Comparison of ENCODE assay signal across 8 mouse cellular contexts in genomic region chr11:43344767-43345561, GRCm38 (mm10).
DNase-seq lines count a peak whose midpoint lies in the region; ATAC-seq and TF ChIP-seq lines count a peak whose summit lies in the region.
"Had no signal": no experiment of that assay in that cellular context is flagged by ENCODE, and none has a peak within 500 bp of the region (broad histone marks: within the 10 kb centered on the region; RNA-seq: fewer than 3 reads in every experiment).

No protein-coding gene starts in this region.

- H3K27me3 ChIP-seq in liver, embryonic 12.5 days (replicated peaks) = no peaks in the 10 kb centered on the region
- no peaks in the 10 kb centered on the region for H3K27me3 ChIP-seq in liver, embryonic 11.5 days (replicated peaks; ENCODE audit: control insufficient read depth, insufficient read depth, low read length)
- H3K27me3 ChIP-seq in hindbrain, postnatal 0 days (ENCODE audit: insufficient read depth, low read length) = no peaks in the 10 kb centered on the region
- no peaks in the 10 kb centered on the region for H3K27me3 ChIP-seq in midbrain, postnatal 0 days (ENCODE audit: insufficient read depth, low read length)
- no peaks in the 10 kb centered on the region for H3K27me3 ChIP-seq in kidney, embryonic 14.5 days (ENCODE audit: control insufficient read depth, insufficient read depth, low read length)

- WGBS in liver, embryonic 12.5 days (ENCODE audit: insufficient replicate concordance) = 32% methylated on average over 14 of the region's 14 CpGs
- WGBS in liver, embryonic 11.5 days = 39% methylated on average over 14 of the region's 14 CpGs
- 30% methylated on average over 14 of the region's 14 CpGs for WGBS in hindbrain, postnatal 0 days
- WGBS in midbrain, postnatal 0 days = 23% methylated on average over 14 of the region's 14 CpGs
- WGBS in kidney, embryonic 14.5 days = 58% methylated on average over 14 of the region's 14 CpGs

- H3K4me2 ChIP-seq in liver, embryonic 12.5 days = peak overlapping the region; percentile 19; the same call in 1 of the 2 replicates
- no peak overlapping the region for H3K4me2 ChIP-seq in liver, embryonic 11.5 days
- H3K4me2 ChIP-seq in hindbrain, postnatal 0 days (ENCODE audit: low read depth, low read length) = peak overlapping the region; percentile 13; the same call in 1 of the 2 replicates
- no peak overlapping the region for H3K4me2 ChIP-seq in midbrain, postnatal 0 days (ENCODE audit: low read depth, low read length, poor library complexity, severe bottlenecking)
- H3K4me2 ChIP-seq in kidney, embryonic 14.5 days (replicated peaks; ENCODE audit: low read depth, low read length) = no peak overlapping the region

- H3K9me3 ChIP-seq in liver, embryonic 12.5 days (replicated peaks) = no peaks in the 10 kb centered on the region
- no peaks in the 10 kb centered on the region for H3K9me3 ChIP-seq in liver, embryonic 11.5 days (ENCODE audit: control insufficient read depth, low read length)
- no peaks in the 10 kb centered on the region for H3K9me3 ChIP-seq in hindbrain, postnatal 0 days (ENCODE audit: low read length)
- no peaks in the 10 kb centered on the region for H3K9me3 ChIP-seq in midbrain, postnatal 0 days (ENCODE audit: low read length)
- H3K9me3 ChIP-seq in kidney, embryonic 14.5 days (ENCODE audit: control insufficient read depth, low read length) = no peaks in the 10 kb centered on the region

- no peaks in the 10 kb centered on the region for H3K4me1 ChIP-seq in liver, embryonic 12.5 days
- no peaks in the 10 kb centered on the region for H3K4me1 ChIP-seq in liver, embryonic 11.5 days (replicated peaks; ENCODE audit: control insufficient read depth, insufficient read depth, low read length)
- peaks cover 8% of the 10 kb centered on the region for H3K4me1 ChIP-seq in hindbrain, postnatal 0 days (ENCODE audit: insufficient read depth, low read length)
- peaks cover 5% of the 10 kb centered on the region; the same call in 1 of the 2 replicates for H3K4me1 ChIP-seq in midbrain, postnatal 0 days (ENCODE audit: insufficient read depth, low read length)
- H3K4me1 ChIP-seq in kidney, embryonic 14.5 days (ENCODE audit: control insufficient read depth, insufficient read depth, low read length) = no peaks in the 10 kb centered on the region

- H3K36me3 ChIP-seq in liver, embryonic 12.5 days = no peaks in the 10 kb centered on the region
- H3K36me3 ChIP-seq in liver, embryonic 11.5 days (ENCODE audit: control insufficient read depth, insufficient read depth, low read length) = no peaks in the 10 kb centered on the region
- no peaks in the 10 kb centered on the region for H3K36me3 ChIP-seq in hindbrain, postnatal 0 days (ENCODE audit: insufficient read depth, low read length)
- H3K36me3 ChIP-seq in midbrain, postnatal 0 days (ENCODE audit: insufficient read depth, low read length) = no peaks in the 10 kb centered on the region
- no peaks in the 10 kb centered on the region for H3K36me3 ChIP-seq in kidney, embryonic 14.5 days (ENCODE audit: control insufficient read depth, insufficient read depth, low read length)

- TF ChIP-seq CTCF in hindbrain, postnatal 0 days (IDR thresholded peaks at IDR 0.05; ENCODE audit: low read depth) = no peak
- TF ChIP-seq CTCF in midbrain, postnatal 0 days (IDR thresholded peaks at IDR 0.05) = no peak

- ATAC-seq in liver, embryonic 12.5 days = no peak
- no peak; the same call in 1 of the 2 replicates for ATAC-seq in liver, embryonic 11.5 days (replicated peaks; ENCODE audit: low FRiP score)
- peak; percentile 78 for ATAC-seq in granulocyte monocyte progenitor cell, adult 5-6 weeks (replicated peaks; ENCODE audit: poor library complexity, severe bottlenecking)
- ATAC-seq in hindbrain, postnatal 0 days = peak; percentile 62
- peak; percentile 65 for ATAC-seq in midbrain, postnatal 0 days (ENCODE audit: low FRiP score)
- ATAC-seq in erythroblast, adult 5-6 weeks (replicated peaks; ENCODE audit: low FRiP score, poor library complexity, severe bottlenecking) = no peak
- no peak for ATAC-seq in kidney, embryonic 14.5 days (ENCODE audit: low FRiP score, low TSS enrichment)
- ATAC-seq: Patski had no signal

- no peak overlapping the region for H3K4me3 ChIP-seq in liver, embryonic 12.5 days
- H3K4me3 ChIP-seq in liver, embryonic 11.5 days (ENCODE audit: low read depth, low read length) = no peak overlapping the region
- H3K4me3 ChIP-seq in hindbrain, postnatal 0 days (ENCODE audit: low read length) = no peak overlapping the region
- no peak overlapping the region for H3K4me3 ChIP-seq in midbrain, postnatal 0 days (ENCODE audit: low read depth, low read length)
- no peak overlapping the region for H3K4me3 ChIP-seq in kidney, embryonic 14.5 days (ENCODE audit: low read length)

- no peak for DNase-seq in liver, embryonic 11.5 days (ENCODE audit: low spot score)
- peak; percentile 34 for DNase-seq in hindbrain, postnatal 0 days (ENCODE audit: low spot score)
- peak; percentile 38 for DNase-seq in midbrain, postnatal 0 days (ENCODE audit: low spot score)

- H3K27ac ChIP-seq in liver, embryonic 12.5 days = no peak overlapping the region
- no peak overlapping the region for H3K27ac ChIP-seq in liver, embryonic 11.5 days (ENCODE audit: low read depth, low read length)
- H3K27ac ChIP-seq in hindbrain, postnatal 0 days = peak overlapping the region; percentile 32; the same call in 1 of the 2 replicates
- H3K27ac ChIP-seq in midbrain, postnatal 0 days (ENCODE audit: low read depth, low read length) = peak overlapping the region; percentile 43; the same call in 1 of the 2 replicates
- H3K27ac ChIP-seq in kidney, embryonic 14.5 days (ENCODE audit: low read depth, low read length) = no peak overlapping the region

- no peak overlapping the region for H3K9ac ChIP-seq in liver, embryonic 12.5 days
- no peak overlapping the region for H3K9ac ChIP-seq in liver, embryonic 11.5 days (ENCODE audit: low read depth, low read length)
- H3K9ac ChIP-seq in hindbrain, postnatal 0 days (replicated peaks; ENCODE audit: low read length) = no peak overlapping the region
- H3K9ac ChIP-seq in midbrain, postnatal 0 days (replicated peaks; ENCODE audit: low read length, poor library complexity, severe bottlenecking) = 0 out of 2 replicates have a peak overlapping the region, but pooled peaks have one; percentile 33
- no peak overlapping the region for H3K9ac ChIP-seq in kidney, embryonic 14.5 days (ENCODE audit: low read depth, low read length)

Comparison
In these comparisons a context has a peak if more than half of its experiments do, and no peak if none do; other contexts are left out.
1. H3K4me2 ChIP-seq: peak in liver, embryonic 12.5 days (single experiment) and hindbrain, postnatal 0 days (single experiment); none in liver, embryonic 11.5 days (single experiment), midbrain, postnatal 0 days (single experiment) and kidney, embryonic 14.5 days (single experiment).
2. ATAC-seq: peak in granulocyte monocyte progenitor cell, adult 5-6 weeks (single experiment), hindbrain, postnatal 0 days (single experiment) and midbrain, postnatal 0 days (single experiment); none in liver, embryonic 12.5 days (single experiment), liver, embryonic 11.5 days (single experiment), erythroblast, adult 5-6 weeks (single experiment) and kidney, embryonic 14.5 days (single experiment).
3. H3K27ac ChIP-seq: peak in hindbrain, postnatal 0 days (single experiment) and midbrain, postnatal 0 days (single experiment); none in liver, embryonic 12.5 days (single experiment), liver, embryonic 11.5 days (single experiment) and kidney, embryonic 14.5 days (single experiment).